Mouse (Mus musculus) lung, adult 2 months (tissue): ENCODE measurements around the gene Garnl3.

Source experiments
- CTCF ChIP-seq: fragments of 200-500 bp; IDR thresholded peaks from 2 replicates; pipeline ENCODE4 v1.5.1; 2011; ENCODE audit warnings: mild to moderate bottlenecking, low read length, control low read depth; ENCODE audit not compliant: insufficient read depth
- POLR2A ChIP-seq: fragments of 200-500 bp; IDR thresholded peaks from 2 replicates; pipeline ENCODE4 v1.6.1; 2011; ENCODE audit warnings: low read depth, mild to moderate bottlenecking, control low read depth, low read length, borderline replicate concordance; ENCODE audit errors: extremely low read depth

DNA sequence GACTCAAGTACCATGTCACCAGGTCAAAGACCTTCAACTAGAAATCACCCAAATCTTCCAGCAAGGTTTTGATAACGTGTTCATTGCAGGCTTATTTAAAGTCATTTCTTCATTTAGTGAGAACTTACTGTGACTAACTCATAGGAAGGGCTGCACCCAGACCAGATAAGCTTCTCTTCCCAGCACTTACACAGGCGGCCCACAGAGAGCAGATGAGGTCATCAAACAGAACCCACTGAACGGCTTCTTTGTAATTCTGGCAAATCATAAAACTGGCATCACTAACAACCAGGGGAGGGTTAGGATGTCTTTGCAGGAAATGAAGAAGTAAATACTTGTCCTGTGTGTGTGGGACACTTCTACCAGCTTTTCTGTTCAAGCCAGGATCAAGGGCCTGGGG lies 84.1 kb downstream of the Garnl3 start:
- TF ChIP-seq CTCF (no peak), POLR2A (no peak)
